Mouse (Mus musculus) bone marrow macrophage, adult 2 months (primary cell): ENCODE measurements at regions not wholly inside any gene's neighbourhood (a gene's known extent, or its start where the extent isn't known, plus 50 kb on each side); places are given as distances from the start of the nearest gene placed in this dataset.
A peak's percentile ranks its signal among the peaks of the same experiment; 100 is the strongest.

Experiments used
- H3K27ac ChIP-seq: 2 replicates; pipeline ENCODE4 v1.5.1; 2012; ENCODE audit warnings: low read depth, low read length; ENCODE audit not compliant: insufficient read depth
- H3K4me1 ChIP-seq: 2 replicates; pipeline ENCODE4 v1.6.1; 2012; ENCODE audit warnings: low read length; ENCODE audit not compliant: control insufficient read depth, insufficient read depth
- H3K4me3 ChIP-seq: 2 replicates; pipeline ENCODE4 v1.5.1; 2012; ENCODE audit warnings: mild to moderate bottlenecking, low read length, moderate library complexity; ENCODE audit not compliant: insufficient read depth
- CTCF ChIP-seq: IDR thresholded peaks from 2 replicates; pipeline ENCODE4 v1.5.1; 2012; ENCODE audit warnings: low read depth, mild to moderate bottlenecking, low read length, moderate library complexity
- POLR2A ChIP-seq: IDR thresholded peaks from 2 replicates; pipeline ENCODE4 v1.6.1; 2012; ENCODE audit warnings: mild to moderate bottlenecking, low read depth, low read length, borderline replicate concordance

- Histone ChIP-seq H3K4me3 (no peak overlapping the region), H3K27ac (no peak overlapping the region), H3K4me1 (peaks cover 13% of the 10 kb centered on the region)
- TF ChIP-seq CTCF, result no peak
- no peak for TF ChIP-seq POLR2A
Observed at GRCm38 (mm10) chr12:117425363-117426031, 90.8 kb upstream of the Rapgef5 start.

- no peak overlapping the region for H3K27ac ChIP-seq
- peak; percentile 95 for TF ChIP-seq CTCF
- TF ChIP-seq POLR2A, result no peak
- no peak overlapping the region for H3K4me3 ChIP-seq
- H3K4me1 ChIP-seq, result peaks cover 14% of the 10 kb centered on the region
Observed at GRCm38 (mm10) chr12:117427431-117427830, 88.8 kb upstream of the Rapgef5 start.

GRCm38 (mm10) chr12:117430886-117431285, 85.4 kb upstream of the Rapgef5 start:
- TF ChIP-seq POLR2A, result no peak
- no peak for TF ChIP-seq CTCF

GRCm38 (mm10) chr12:117432788-117433187, 83.5 kb upstream of the Rapgef5 start:
- no peak for TF ChIP-seq POLR2A
- TF ChIP-seq CTCF, result no peak
- peaks cover 16% of the 10 kb centered on the region for H3K4me1 ChIP-seq
- no peak overlapping the region for H3K4me3 ChIP-seq
- no peak overlapping the region for H3K27ac ChIP-seq

More at GRCm38 (mm10) chr12:117430886-117431285, 85.4 kb upstream of the Rapgef5 start:
- no peak overlapping the region for H3K4me3 ChIP-seq
- no peak overlapping the region for H3K27ac ChIP-seq
- peaks cover 14% of the 10 kb centered on the region for H3K4me1 ChIP-seq

- Histone ChIP-seq H3K4me1 (peaks cover 2% of the 10 kb centered on the region; the same call in 1 of the 2 replicates), H3K4me3 (no peak overlapping the region), H3K27ac (no peak overlapping the region)
- TF ChIP-seq POLR2A, result no peak
- no peak for TF ChIP-seq CTCF
Observed at GRCm38 (mm10) chr12:117437011-117437410, 79.3 kb upstream of the Rapgef5 start.

GRCm38 (mm10) chr12:117439015-117439605, 77.2 kb upstream of the Rapgef5 start:
- no peak overlapping the region for H3K4me3 ChIP-seq
- peaks cover 11% of the 10 kb centered on the region for H3K4me1 ChIP-seq
- H3K27ac ChIP-seq, result no peak overlapping the region
- TF ChIP-seq CTCF (no peak), POLR2A (no peak)

- Histone ChIP-seq H3K27ac (peak overlapping the region; percentile 47), H3K4me3 (no peak overlapping the region), H3K4me1 (peaks cover 19% of the 10 kb centered on the region)
- TF ChIP-seq CTCF (no peak), POLR2A (no peak)
Observed at GRCm38 (mm10) chr12:117444247-117444989, 71.9 kb upstream of the Rapgef5 start.

- TF ChIP-seq POLR2A (no peak), CTCF (no peak)
- no peak overlapping the region for H3K27ac ChIP-seq
- no peak overlapping the region for H3K4me3 ChIP-seq
Observed at GRCm38 (mm10) chr12:117447223-117447622, 69.1 kb upstream of the Rapgef5 start.

GRCm38 (mm10) chr12:117447843-117448728, 68.2 kb upstream of the Rapgef5 start:
- Histone ChIP-seq H3K4me1 (peaks cover 19% of the 10 kb centered on the region), H3K27ac (no peak overlapping the region)

More at GRCm38 (mm10) chr12:117447223-117447622, 69.1 kb upstream of the Rapgef5 start:
- H3K4me1 ChIP-seq, result peaks cover 19% of the 10 kb centered on the region

More at GRCm38 (mm10) chr12:117447843-117448728, 68.2 kb upstream of the Rapgef5 start:
- TF ChIP-seq POLR2A, result no peak
- TF ChIP-seq CTCF, result no peak
- H3K4me3 ChIP-seq, result no peak overlapping the region
